Mouse (Mus musculus) ES-Bruce4 (cell line): ENCODE measurements at regions not wholly inside any gene's neighbourhood (a gene's known extent, or its start where the extent isn't known, plus 50 kb on each side); places are given as distances from the start of the nearest gene placed in this dataset.
A peak's percentile ranks its signal among the peaks of the same experiment; 100 is the strongest.

Experiments used
- H3K27ac ChIP-seq: 2 replicates; pipeline ENCODE4 v1.5.1; 2012; ENCODE audit warnings: low read length, inconsistent platforms; ENCODE audit not compliant: insufficient read depth
- H3K27me3 ChIP-seq: 2 replicates; pipeline ENCODE4 v1.6.1; 2012; ENCODE audit warnings: mild to moderate bottlenecking, low read length, inconsistent platforms; ENCODE audit not compliant: control insufficient read depth, poor library complexity, insufficient read depth, severe bottlenecking
- H3K36me3 ChIP-seq: 2 replicates; pipeline ENCODE4 v1.6.1; 2012; ENCODE audit warnings: inconsistent platforms, mild to moderate bottlenecking, low read length, moderate library complexity; ENCODE audit not compliant: control insufficient read depth, poor library complexity, insufficient read depth, severe bottlenecking
- H3K4me1 ChIP-seq: one replicate; pipeline ENCODE4 v1.8.1; 2011; ENCODE audit warnings: low read length; ENCODE audit not compliant: control insufficient read depth, insufficient read depth
- H3K4me3 ChIP-seq: 2 replicates; pipeline ENCODE4 v1.5.1; 2011; ENCODE audit warnings: low read depth, mild to moderate bottlenecking, low read length
- H3K9ac ChIP-seq: 2 replicates; pipeline ENCODE4 v1.6.1; 2012; ENCODE audit warnings: low read depth, mild to moderate bottlenecking, inconsistent platforms; ENCODE audit not compliant: poor library complexity, severe bottlenecking
- H3K9me3 ChIP-seq: replicated peaks from 2 replicates; pipeline ENCODE4 v1.6.1; 2012; ENCODE audit warnings: mild to moderate bottlenecking, low read length, inconsistent platforms; ENCODE audit not compliant: control insufficient read depth, poor library complexity, insufficient read depth, severe bottlenecking
- CTCF ChIP-seq: IDR thresholded peaks from one replicate; pipeline ENCODE4 v1.8.1; 2011; ENCODE audit warnings: low read depth, low read length
- EP300 ChIP-seq: IDR thresholded peaks from 2 replicates; pipeline ENCODE4 v1.6.1; 2011; ENCODE audit warnings: low read depth, low read length; ENCODE audit not compliant: insufficient read depth
- POLR2A ChIP-seq: IDR thresholded peaks from one replicate; pipeline ENCODE4 v1.8.1; 2011; ENCODE audit warnings: low read length; ENCODE audit not compliant: insufficient read depth

- Histone ChIP-seq H3K27ac (no peak overlapping the region), H3K9me3 (no peaks in the 10 kb centered on the region), H3K27me3 (no peaks in the 10 kb centered on the region), H3K36me3 (no peaks in the 10 kb centered on the region), H3K9ac (peak overlapping the region; percentile 72), H3K4me3 (peak overlapping the region; percentile 74), H3K4me1 (no peaks in the 10 kb centered on the region)
- no peak for TF ChIP-seq CTCF
- TF ChIP-seq POLR2A: no peak
- no peak for TF ChIP-seq EP300
Observed at GRCm38 (mm10) chr16:50525504-50525903, 65.5 kb downstream of the Ccdc54 start.

- Histone ChIP-seq H3K9me3 (no peaks in the 10 kb centered on the region), H3K4me3 (peak overlapping the region; percentile 31), H3K9ac (no peak overlapping the region), H3K36me3 (no peaks in the 10 kb centered on the region), H3K4me1 (peaks cover 3% of the 10 kb centered on the region), H3K27ac (no peak overlapping the region), H3K27me3 (no peaks in the 10 kb centered on the region)
- no peak for TF ChIP-seq CTCF
- TF ChIP-seq EP300: no peak
- TF ChIP-seq POLR2A: no peak
Observed at GRCm38 (mm10) chr16:50519610-50520009, 71.3 kb downstream of the Ccdc54 start.

- TF ChIP-seq CTCF: no peak
- TF ChIP-seq EP300: no peak
- TF ChIP-seq POLR2A: no peak
- Histone ChIP-seq H3K4me3 (no peak overlapping the region), H3K9me3 (no peaks in the 10 kb centered on the region)
Observed at GRCm38 (mm10) chr16:50516579-50516978, 74.4 kb downstream of the Ccdc54 start.

GRCm38 (mm10) chr16:50515039-50515438 is 75.9 kb downstream of the Ccdc54 start:
- Histone ChIP-seq H3K4me1 (peaks cover 3% of the 10 kb centered on the region), H3K9me3 (no peaks in the 10 kb centered on the region), H3K36me3 (no peaks in the 10 kb centered on the region), H3K4me3 (no peak overlapping the region), H3K27me3 (no peaks in the 10 kb centered on the region; the same call in 1 of the 2 replicates), H3K9ac (no peak overlapping the region), H3K27ac (no peak overlapping the region)
- TF ChIP-seq EP300: no peak

More at GRCm38 (mm10) chr16:50516579-50516978, 74.4 kb downstream of the Ccdc54 start:
- H3K27me3 ChIP-seq: no peaks in the 10 kb centered on the region; the same call in 1 of the 2 replicates
- no peak overlapping the region for H3K9ac ChIP-seq
- no peak overlapping the region for H3K27ac ChIP-seq
- no peaks in the 10 kb centered on the region for H3K36me3 ChIP-seq
- H3K4me1 ChIP-seq: peaks cover 3% of the 10 kb centered on the region

GRCm38 (mm10) chr16:50512080-50512479 is 78.9 kb downstream of the Ccdc54 start:
- Histone ChIP-seq H3K9me3 (no peaks in the 10 kb centered on the region), H3K36me3 (no peaks in the 10 kb centered on the region), H3K27me3 (no peaks in the 10 kb centered on the region; the same call in 1 of the 2 replicates), H3K4me1 (peaks cover 3% of the 10 kb centered on the region), H3K9ac (no peak overlapping the region), H3K27ac (no peak overlapping the region), H3K4me3 (no peak overlapping the region)
- no peak for TF ChIP-seq EP300
- TF ChIP-seq POLR2A: no peak
- TF ChIP-seq CTCF: no peak

- no peaks in the 10 kb centered on the region for H3K36me3 ChIP-seq
- no peak for TF ChIP-seq CTCF
- TF ChIP-seq EP300: no peak
- TF ChIP-seq POLR2A: no peak
- H3K27me3 ChIP-seq: no peaks in the 10 kb centered on the region; the same call in 1 of the 2 replicates
- H3K9ac ChIP-seq: no peak overlapping the region
- no peaks in the 10 kb centered on the region for H3K4me1 ChIP-seq
- no peak overlapping the region for H3K27ac ChIP-seq
- no peak overlapping the region for H3K4me3 ChIP-seq
- no peaks in the 10 kb centered on the region for H3K9me3 ChIP-seq
Observed at GRCm38 (mm10) chr16:50509529-50509895, 77.3 kb upstream of the Bbx start.
